Mouse (Mus musculus) Patski (cell line): ENCODE data around the gene Rnf6. TPM values are rescaled to one million over a fixed set of nuclear protein-coding genes. Genes with fewer than 3 reads are reported as not detected.

ENCODE experiments used
- polyA plus RNA-seq: library from polyadenylated mRNA; unstranded; gene quantifications from one replicate; pipeline ENCODE4 v1.2.3, GENCODE M21; 2021

Gene Rnf6
- polyA plus RNA-seq, 1 experiment from 2014 or later: 82.9 TPM

Other genes starting within 250 kb of the Rnf6 start
- not detected for gene Cyp3a25, start 211.9 kb downstream of the Rnf6 start, polyA plus RNA-seq
- gene Cyp3a59, start 142.3 kb downstream of the Rnf6 start, polyA plus RNA-seq: not detected
- gene Gm5565, start 61.0 kb downstream of the Rnf6 start, polyA plus RNA-seq: not detected
- not detected for gene Gm6309, start 50.8 kb downstream of the Rnf6 start, polyA plus RNA-seq
- not detected for gene 1700001J03Rik, start 36.3 kb downstream of the Rnf6 start, polyA plus RNA-seq
- 44.3 TPM for gene Cdk8, start 9.7 kb upstream of the Rnf6 start, polyA plus RNA-seq
- 19.0 TPM for gene Wasf3, start 163.4 kb upstream of the Rnf6 start, polyA plus RNA-seq